Mouse (Mus musculus) midbrain, embryonic 10.5 days (tissue): Measurements from ENCODE around the gene Gm16181. TPM values are rescaled to one million over a fixed set of nuclear protein-coding genes. Genes with fewer than 3 reads are reported as not detected.

ENCODE experiments used
- DNase-seq: peaks from one replicate; pipeline ENCODE4 v3.0.0-alpha.2; 2017; ENCODE audit warnings: low spot score
- H3K27ac ChIP-seq: fragments of 300-500 bp; sonication (generic); replicated peaks from 2 replicates; pipeline ENCODE4 v1.5.1; 2016; ENCODE audit warnings: mild to moderate bottlenecking
- H3K27me3 ChIP-seq: fragments of 300-500 bp; sonication (generic); 2 replicates; pipeline ENCODE4 v1.6.1; 2016; ENCODE audit warnings: low read depth, mild to moderate bottlenecking; ENCODE audit not compliant: poor library complexity, severe bottlenecking
- H3K36me3 ChIP-seq: fragments of 300-500 bp; sonication (generic); 2 replicates; pipeline ENCODE4 v1.6.1; 2016; ENCODE audit warnings: mild to moderate bottlenecking, moderate library complexity
- H3K4me1 ChIP-seq: fragments of 300-500 bp; sonication (generic); 2 replicates; pipeline ENCODE4 v1.6.1; 2016
- H3K4me3 ChIP-seq: fragments of 300-500 bp; sonication (generic); 2 replicates; pipeline ENCODE4 v1.5.1; 2016; ENCODE audit warnings: mild to moderate bottlenecking, moderate library complexity
- H3K9me3 ChIP-seq: fragments of 300-500 bp; sonication (generic); replicated peaks from 2 replicates; pipeline ENCODE4 v1.6.1; 2016; ENCODE audit warnings: mild to moderate bottlenecking
- WGBS: fragments of 180-500 bp; shearing (Covaris S2); methylation state at CpG from one replicate; pipeline ENCODE4 v1.1.7; 2016; 5-methylcytosine and 5-hydroxymethylcytosine counted together
- polyA plus RNA-seq: library from polyadenylated mRNA; unstranded; fragments of >200 nt; fragmentation: Nextera tagmentation; extraction: Ambion mirVana; gene quantifications from 2 replicates; pipeline ENCODE4 v1.2.1, GENCODE M21; 2016

Gene Gm16181
- polyA plus RNA-seq, 1 experiment from 2014 or later = 0.25 TPM

- Histone ChIP-seq H3K4me1 (peaks cover 21% of the 10 kb centered on the region), H3K27me3 (0 out of 2 replicates have a peak, but pooled peaks cover 3% of the 10 kb centered on the region), H3K36me3 (no peaks in the 10 kb centered on the region), H3K4me3 (no peak within 1 kb of the TSS), H3K27ac (no peak within 1 kb of the TSS), H3K9me3 (no peaks in the 10 kb centered on the region)
- 70% methylated on average over 7 of the region's 7 CpGs for WGBS
- no peak for DNase-seq
These were observed 32.5 kb upstream of the Gm16181 start, which contains the start of gene Lst1 for GRCm38 (mm10) chr17:35187959-35188610. TSS of gene Lst1 (minus strand) at chr17:35188439.

DNA sequence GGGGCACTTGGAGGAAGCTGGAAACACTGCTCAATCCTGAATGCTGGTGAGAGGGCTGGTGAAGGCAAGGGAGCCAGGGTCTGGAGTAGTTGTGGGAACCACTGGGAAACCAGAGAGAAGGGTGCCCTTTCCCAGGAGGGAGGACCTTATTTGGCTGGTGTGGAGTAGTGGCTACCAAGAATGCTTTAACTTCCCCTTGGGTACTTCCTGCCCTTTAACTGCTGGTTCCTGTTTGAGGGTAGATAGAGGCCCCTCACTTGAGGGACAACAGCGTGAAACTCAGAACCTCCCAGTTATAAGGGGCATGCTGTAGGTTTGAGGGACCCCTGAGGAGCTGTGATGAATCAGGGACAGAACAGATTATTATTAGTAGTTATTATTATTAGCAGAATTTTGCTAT lies 31.4 kb upstream of the Gm16181 start:
- no peaks in the 10 kb centered on the region for H3K36me3 ChIP-seq
- peaks cover 14% of the 10 kb centered on the region for H3K27me3 ChIP-seq
- WGBS = 79% methylated on average over 1 of the region's 1 CpGs
- no peak overlapping the region for H3K27ac ChIP-seq
- H3K4me1 ChIP-seq = peaks cover 22% of the 10 kb centered on the region
- no peak for DNase-seq
- no peak overlapping the region for H3K4me3 ChIP-seq
- no peaks in the 10 kb centered on the region for H3K9me3 ChIP-seq

DNA sequence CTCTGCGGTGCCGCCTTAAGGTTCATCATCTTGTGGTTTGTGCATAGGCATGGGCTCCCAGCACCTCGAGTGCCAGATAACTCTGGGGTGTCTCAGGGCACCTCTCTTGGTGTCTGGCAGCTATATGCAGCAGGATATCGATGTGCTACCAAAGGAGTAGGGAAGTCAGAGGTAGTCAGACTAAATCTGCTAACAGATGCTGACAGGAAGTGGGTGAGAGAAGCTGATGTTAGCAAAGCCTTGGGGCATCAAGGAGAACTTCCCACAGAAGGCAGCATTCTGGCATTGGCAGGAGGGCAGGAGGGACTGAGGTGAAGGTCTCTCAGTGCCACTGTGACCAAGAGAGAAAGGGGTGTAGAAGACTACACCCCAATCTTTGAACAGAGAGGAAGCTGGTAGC lies 30.5 kb upstream of the Gm16181 start:
- DNase-seq = no peak
- Histone ChIP-seq H3K36me3 (no peaks in the 10 kb centered on the region), H3K27ac (no peak overlapping the region), H3K4me1 (peaks cover 31% of the 10 kb centered on the region), H3K9me3 (no peaks in the 10 kb centered on the region), H3K27me3 (peaks cover 23% of the 10 kb centered on the region), H3K4me3 (no peak overlapping the region)
- 68% methylated on average over 4 of the region's 4 CpGs for WGBS

DNA sequence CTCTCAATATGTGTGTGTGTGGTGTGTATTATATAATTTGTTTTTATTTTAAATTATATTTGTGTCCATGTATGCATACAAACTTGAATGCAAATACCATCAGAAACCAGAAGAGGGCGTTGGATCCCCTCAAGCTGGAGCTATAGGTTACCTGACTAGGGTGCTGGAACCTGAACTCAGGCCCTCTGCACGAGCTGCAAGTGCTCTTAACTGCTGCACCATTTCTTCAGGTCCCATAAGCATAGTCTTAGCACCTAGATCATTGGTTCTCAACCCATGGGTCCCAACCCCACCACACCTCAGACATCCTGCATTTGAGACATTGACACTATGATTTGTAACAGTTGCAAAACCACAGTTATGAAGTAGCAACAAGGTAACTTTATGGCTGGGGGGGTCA lies 28.9 kb upstream of the Gm16181 start:
- Histone ChIP-seq H3K27me3 (peaks cover 39% of the 10 kb centered on the region), H3K27ac (no peak overlapping the region), H3K9me3 (no peaks in the 10 kb centered on the region), H3K4me3 (no peak overlapping the region), H3K4me1 (peaks cover 28% of the 10 kb centered on the region), H3K36me3 (no peaks in the 10 kb centered on the region)
- no peak for DNase-seq
- 61% methylated on average over 2 of the region's 2 CpGs for whole genome bisulfite sequencing

GRCm38 (mm10) chr17:35192924-35193323 lies 27.7 kb upstream of the Gm16181 start:
- H3K27me3 ChIP-seq = peaks cover 51% of the 10 kb centered on the region
- DNase-seq = no peak
- no peaks in the 10 kb centered on the region for H3K36me3 ChIP-seq
- H3K4me1 ChIP-seq = peaks cover 26% of the 10 kb centered on the region
- H3K4me3 ChIP-seq = no peak overlapping the region
- WGBS = 87% methylated on average over 5 of the region's 5 CpGs
- no peaks in the 10 kb centered on the region for H3K9me3 ChIP-seq
- no peak overlapping the region for H3K27ac ChIP-seq

DNA sequence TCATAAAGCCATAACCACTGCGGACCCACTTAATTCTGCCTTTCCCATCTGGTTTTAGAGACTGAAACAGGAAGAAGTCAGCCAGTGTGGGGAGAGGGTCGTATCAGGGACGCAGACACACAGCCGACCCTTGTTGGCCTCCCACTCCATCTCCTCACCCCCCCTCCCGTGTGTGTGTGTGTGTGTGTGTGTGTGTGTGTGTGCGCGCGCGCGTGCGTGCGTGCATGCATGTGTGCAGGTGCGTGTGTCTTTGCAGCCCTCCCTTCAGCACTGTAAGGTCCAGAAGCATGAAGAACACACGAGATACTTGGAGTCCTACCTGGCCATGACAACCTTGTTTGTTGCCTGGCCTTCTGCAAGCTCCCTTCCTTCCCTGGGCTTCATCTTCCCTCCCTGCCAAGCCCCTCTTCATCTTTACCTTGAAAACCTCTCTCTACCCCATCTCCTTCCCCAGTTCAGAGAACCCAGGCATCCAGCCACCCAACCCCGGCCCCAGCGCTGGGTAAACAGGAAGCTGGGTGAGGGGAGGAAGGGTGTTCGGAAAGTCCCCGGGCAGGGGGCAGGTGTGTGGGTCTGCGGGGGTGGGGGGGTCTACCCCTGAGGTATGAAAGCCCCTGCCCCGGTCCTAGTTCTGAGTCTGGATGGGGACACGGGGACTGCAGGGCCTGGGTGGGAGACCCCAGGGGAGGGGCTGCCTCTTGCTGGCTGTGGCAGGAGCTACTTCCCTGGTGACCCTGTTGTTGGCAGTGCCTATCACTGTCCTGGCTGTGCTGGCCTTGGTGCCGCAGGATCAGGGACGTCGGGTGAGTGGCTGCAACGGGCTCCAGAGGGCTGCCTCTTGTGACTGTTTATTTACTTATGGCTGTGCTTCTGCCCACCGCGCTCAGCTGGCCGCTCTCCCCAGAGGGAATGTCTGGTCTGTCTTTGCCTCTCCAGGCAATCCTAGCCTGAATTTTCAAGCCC lies 26.5 kb upstream of the Gm16181 start, which contains the start of gene Ltb:
Ltb (plus strand) TSS at position 559 of the 963 bp plus-strand sequence.
- H3K4me3 ChIP-seq = peak within 1 kb of the TSS; percentile 59
- 0 out of 2 replicates have a peak within 1 kb of the TSS, but pooled peaks have one; percentile 28 for H3K27ac ChIP-seq
- H3K27me3 ChIP-seq = peaks cover 59% of the 10 kb centered on the region
- no peaks in the 10 kb centered on the region for H3K9me3 ChIP-seq
- H3K4me1 ChIP-seq = peaks cover 23% of the 10 kb centered on the region
- no peaks in the 10 kb centered on the region for H3K36me3 ChIP-seq
- no peak for DNase-seq
- 70% methylated on average over 28 of the region's 28 CpGs for WGBS

DNA sequence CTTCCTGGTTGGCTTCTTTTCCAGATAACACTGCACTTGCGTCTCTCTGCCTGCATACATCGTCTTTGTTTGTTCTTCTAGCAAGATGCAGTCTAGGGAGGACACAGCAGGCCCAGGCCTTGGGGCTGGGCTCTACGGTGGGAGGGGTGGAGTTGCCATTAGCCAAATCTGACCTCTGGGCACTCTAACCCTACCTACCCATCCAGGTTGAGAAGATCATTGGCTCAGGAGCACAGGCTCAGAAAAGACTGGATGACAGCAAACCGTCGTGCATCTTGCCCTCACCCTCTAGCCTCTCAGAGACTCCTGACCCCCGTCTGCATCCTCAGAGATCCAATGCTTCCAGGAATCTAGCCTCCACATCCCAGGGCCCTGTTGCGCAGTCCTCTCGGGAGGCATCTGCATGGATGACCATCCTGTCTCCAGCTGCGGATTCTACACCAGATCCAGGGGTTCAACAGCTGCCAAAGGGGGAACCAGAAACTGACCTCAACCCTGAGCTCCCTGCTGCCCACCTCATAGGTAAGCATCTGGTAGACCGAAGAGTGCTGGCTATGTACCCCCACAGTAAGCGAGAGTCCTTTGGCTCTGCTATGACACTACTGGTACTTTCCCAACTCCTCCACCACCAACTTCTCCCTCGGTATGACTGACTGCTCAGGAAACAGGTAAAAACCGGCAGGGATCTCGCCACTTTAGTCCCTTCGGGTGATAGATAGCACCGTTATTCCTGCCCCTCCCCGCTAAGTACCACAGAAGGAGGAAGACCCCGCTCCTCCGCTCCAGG lies 25.6 kb upstream of the Gm16181 start:
- Histone ChIP-seq H3K36me3 (no peaks in the 10 kb centered on the region), H3K27ac (peak overlapping the region; percentile 61), H3K9me3 (no peaks in the 10 kb centered on the region), H3K4me3 (peak overlapping the region; percentile 59), H3K4me1 (peaks cover 27% of the 10 kb centered on the region), H3K27me3 (peaks cover 59% of the 10 kb centered on the region)
- no peak for DNase-seq
- 44% methylated on average over 19 of the region's 19 CpGs for WGBS

GRCm38 (mm10) chr17:35195631-35196320 lies 24.9 kb upstream of the Gm16181 start:
- WGBS = 3% methylated on average over 66 of the region's 66 CpGs
- H3K27ac ChIP-seq = peak overlapping the region; percentile 61
- DNase-seq = peak; percentile 80
- H3K4me1 ChIP-seq = peaks cover 29% of the 10 kb centered on the region
- H3K9me3 ChIP-seq = no peaks in the 10 kb centered on the region
- peak overlapping the region; percentile 59 for H3K4me3 ChIP-seq
- peaks cover 66% of the 10 kb centered on the region for H3K27me3 ChIP-seq
- no peaks in the 10 kb centered on the region for H3K36me3 ChIP-seq

- Histone ChIP-seq H3K9me3 (no peaks in the 10 kb centered on the region), H3K27me3 (peaks cover 71% of the 10 kb centered on the region), H3K27ac (no peak overlapping the region), H3K4me3 (peak overlapping the region; percentile 59), H3K36me3 (no peaks in the 10 kb centered on the region), H3K4me1 (peaks cover 29% of the 10 kb centered on the region)
- DNase-seq = no peak
- WGBS = 34% methylated on average over 9 of the region's 9 CpGs
These were observed 24.4 kb upstream of the Gm16181 start for GRCm38 (mm10) chr17:35196321-35196641.

GRCm38 (mm10) chr17:35197126-35197525 lies 23.5 kb upstream of the Gm16181 start:
- H3K4me1 ChIP-seq = peaks cover 36% of the 10 kb centered on the region
- H3K27me3 ChIP-seq = peaks cover 79% of the 10 kb centered on the region
- H3K9me3 ChIP-seq = no peaks in the 10 kb centered on the region
- 36% methylated on average over 6 of the region's 6 CpGs for WGBS
- no peak for DNase-seq
- H3K36me3 ChIP-seq = no peaks in the 10 kb centered on the region
- H3K4me3 ChIP-seq = no peak overlapping the region
- H3K27ac ChIP-seq = no peak overlapping the region

DNA sequence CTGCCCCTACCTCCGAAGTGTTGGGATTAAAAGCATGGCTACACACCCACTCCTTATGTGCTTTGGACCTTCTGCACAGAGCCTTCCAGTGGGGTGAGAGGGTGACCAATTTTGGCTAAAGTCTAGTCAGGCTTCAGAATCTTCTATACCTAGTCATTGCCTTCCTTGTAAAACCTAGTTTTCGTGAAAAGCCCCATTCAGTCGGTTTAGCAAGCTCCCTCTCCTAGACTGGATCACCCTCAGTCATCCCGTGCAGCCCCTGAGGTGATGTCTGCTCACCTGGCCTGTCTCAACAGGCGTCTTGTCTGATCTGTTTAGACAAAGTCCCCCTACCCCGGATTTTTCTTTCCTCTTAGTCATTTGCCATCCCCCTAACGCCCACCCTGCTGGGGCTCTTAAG lies 22.6 kb upstream of the Gm16181 start:
- Histone ChIP-seq H3K9me3 (no peaks in the 10 kb centered on the region), H3K36me3 (no peaks in the 10 kb centered on the region), H3K4me3 (no peak overlapping the region), H3K27me3 (peaks cover 86% of the 10 kb centered on the region), H3K4me1 (peaks cover 36% of the 10 kb centered on the region), H3K27ac (no peak overlapping the region)
- WGBS = 64% methylated on average over 7 of the region's 7 CpGs
- DNase-seq = no peak

- Histone ChIP-seq H3K9me3 (no peaks in the 10 kb centered on the region), H3K4me1 (peaks cover 36% of the 10 kb centered on the region), H3K27me3 (peaks cover 86% of the 10 kb centered on the region), H3K27ac (no peak overlapping the region), H3K4me3 (no peak overlapping the region), H3K36me3 (no peaks in the 10 kb centered on the region)
- 34% methylated on average over 8 of the region's 8 CpGs for WGBS
- DNase-seq = no peak
These were observed 21.7 kb upstream of the Gm16181 start for GRCm38 (mm10) chr17:35198946-35199345.
